Mouse (Mus musculus) heart, embryonic 16.5 days (tissue): ENCODE data around the gene Plxna4. TPM values are rescaled to one million over a fixed set of nuclear protein-coding genes. Genes with fewer than 3 reads are reported as not detected.
A peak's percentile ranks its signal among the peaks of the same experiment; 100 is the strongest.
"Not testable (repeated sequence)": the region's sequence is repeated elsewhere in the genome, so short reads cannot be mapped to it uniquely, and the experiment has no call there.

Experiments
- ATAC-seq: fragments of 200-750 bp; cut with Nextera tagmentation; replicated peaks from 2 replicates; pipeline ENCODE4 v1.8.0; 2017; ENCODE audit warnings: moderate number of reproducible peaks; ENCODE audit not compliant: insufficient read depth, low FRiP score; ENCODE audit errors: extremely low read depth
- H3K27ac ChIP-seq: fragments of 300-500 bp; sonication (generic); 2 replicates; pipeline ENCODE4 v1.5.1; 2014; ENCODE audit warnings: mild to moderate bottlenecking, low read length, control low read depth, moderate library complexity
- H3K27me3 ChIP-seq: fragments of 300-500 bp; sonication (generic); 2 replicates; pipeline ENCODE4 v1.6.1; 2014; ENCODE audit warnings: low read length, mixed read lengths; ENCODE audit not compliant: control insufficient read depth, insufficient read depth
- H3K36me3 ChIP-seq: fragments of 300-500 bp; sonication (generic); 2 replicates; pipeline ENCODE4 v1.6.1; 2014; ENCODE audit not compliant: control insufficient read depth, insufficient read depth
- H3K4me1 ChIP-seq: fragments of 300-500 bp; sonication (generic); 2 replicates; pipeline ENCODE4 v1.6.1; 2014; ENCODE audit warnings: low read length, mixed read lengths; ENCODE audit not compliant: control insufficient read depth, insufficient read depth
- H3K4me2 ChIP-seq: fragments of 300-500 bp; sonication (generic); 2 replicates; pipeline ENCODE4 v1.6.1; 2014; ENCODE audit warnings: low read depth, mild to moderate bottlenecking, control low read depth, low read length
- H3K4me3 ChIP-seq: fragments of 300-500 bp; sonication (generic); 2 replicates; pipeline ENCODE4 v1.5.1; 2014; ENCODE audit warnings: mild to moderate bottlenecking, control low read depth, low read length
- H3K9ac ChIP-seq: fragments of 300-500 bp; sonication (generic); 2 replicates; pipeline ENCODE4 v1.6.1; 2014; ENCODE audit warnings: low read length, control low read depth
- H3K9me3 ChIP-seq: fragments of 300-500 bp; sonication (generic); replicated peaks from 2 replicates; pipeline ENCODE4 v1.6.1; 2016; ENCODE audit warnings: low read length; ENCODE audit not compliant: control insufficient read depth
- WGBS: fragments of 180-500 bp; shearing (Covaris S2); extraction: QIAGEN DNeasy Blood & Tissue Kit; methylation state at CpG from one replicate; pipeline ENCODE4 v1.1.7; 2014; 5-methylcytosine and 5-hydroxymethylcytosine counted together
- polyA plus RNA-seq: library from polyadenylated mRNA; unstranded; fragments of >200 nt; fragmentation: Nextera tagmentation; extraction: Ambion mirVana; gene quantifications from 2 replicates; pipeline ENCODE4 v1.2.1, GENCODE M21; 2015

Plxna4 gene
- polyA plus RNA-seq, 1 experiment from 2014 or later, result 3.7 TPM

- H3K36me3 ChIP-seq, H3K27me3 ChIP-seq, H3K4me2 ChIP-seq, H3K9ac ChIP-seq, ATAC-seq, H3K27ac ChIP-seq, H3K4me3 ChIP-seq, H3K9me3 ChIP-seq: not testable (repeated sequence)
- 91% methylated on average over 1 of the region's 1 CpGs for WGBS
- peaks cover 11% of the 10 kb centered on the region for H3K4me1 ChIP-seq
Observed at GRCm38 (mm10) chr6:32501186-32501585, 86.8 kb downstream of the Plxna4 start.

DNA sequence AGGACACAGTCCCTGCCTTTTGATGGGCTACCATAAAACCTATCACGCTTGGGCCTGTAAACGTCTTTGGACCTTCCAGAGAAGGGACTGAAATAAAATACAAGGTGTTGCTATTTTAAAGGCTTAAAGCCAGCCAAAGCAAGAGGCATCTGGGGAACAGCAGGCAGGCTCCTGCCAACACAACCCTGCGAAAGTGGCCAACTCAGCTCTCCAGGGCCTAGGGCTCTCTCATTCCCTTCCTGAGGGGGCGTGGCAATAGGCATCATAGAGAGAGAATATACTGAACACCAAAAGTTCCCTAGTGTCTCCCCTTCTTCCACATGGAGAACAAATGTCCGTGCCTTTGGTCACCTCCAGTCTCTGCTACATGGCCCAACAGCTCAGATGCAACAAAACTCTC is 89.9 kb downstream of the Plxna4 start:
- H3K4me2 ChIP-seq, result no peak overlapping the region
- H3K27ac ChIP-seq, result peak overlapping the region; percentile 40
- WGBS, result 66% methylated on average over 5 of the region's 5 CpGs
- H3K4me1 ChIP-seq, result peaks cover 19% of the 10 kb centered on the region
- ATAC-seq, result no peak
- no peak overlapping the region for H3K4me3 ChIP-seq
- no peaks in the 10 kb centered on the region for H3K9me3 ChIP-seq
- H3K36me3 ChIP-seq, result no peaks in the 10 kb centered on the region
- no peaks in the 10 kb centered on the region for H3K27me3 ChIP-seq
- no peak overlapping the region for H3K9ac ChIP-seq

- no peak overlapping the region for H3K27ac ChIP-seq
- no peaks in the 10 kb centered on the region for H3K36me3 ChIP-seq
- peaks cover 20% of the 10 kb centered on the region for H3K4me1 ChIP-seq
- WGBS, result 77% methylated on average over 4 of the region's 4 CpGs
- H3K9me3 ChIP-seq, result no peaks in the 10 kb centered on the region
- ATAC-seq, result no peak
- no peak overlapping the region for H3K4me2 ChIP-seq
- no peaks in the 10 kb centered on the region for H3K27me3 ChIP-seq
- H3K4me3 ChIP-seq, result no peak overlapping the region
- no peak overlapping the region for H3K9ac ChIP-seq
Observed at GRCm38 (mm10) chr6:32496109-32496508, 91.9 kb downstream of the Plxna4 start.

GRCm38 (mm10) chr6:32495532-32495931 is 92.5 kb downstream of the Plxna4 start:
- Histone ChIP-seq H3K9me3 (no peaks in the 10 kb centered on the region), H3K36me3 (no peaks in the 10 kb centered on the region), H3K27me3 (no peaks in the 10 kb centered on the region), H3K4me3 (no peak overlapping the region), H3K4me1 (peaks cover 20% of the 10 kb centered on the region), H3K27ac (no peak overlapping the region), H3K9ac (no peak overlapping the region), H3K4me2 (no peak overlapping the region)
- 95% methylated on average over 2 of the region's 2 CpGs for WGBS
- ATAC-seq, result no peak

DNA sequence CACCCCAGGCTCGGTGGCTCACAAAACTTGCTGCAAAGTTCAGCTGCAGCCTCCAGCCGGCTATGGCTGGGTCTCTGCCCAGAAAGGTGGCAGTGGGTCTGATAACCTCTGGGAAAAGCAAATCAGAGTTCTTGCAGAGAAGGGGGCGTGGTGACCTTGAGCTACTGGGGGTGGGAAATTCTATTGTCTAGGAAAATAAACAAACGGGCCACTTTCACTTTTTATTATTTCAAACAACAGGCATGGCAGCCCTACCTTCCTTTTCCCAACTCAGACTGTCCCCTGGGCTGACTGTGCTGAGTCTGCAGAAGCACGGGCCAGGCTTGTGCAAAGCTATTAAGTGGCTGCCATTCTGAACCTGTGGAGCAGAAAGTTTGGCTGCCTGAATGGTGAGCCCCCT is 94.4 kb downstream of the Plxna4 start:
- Histone ChIP-seq H3K36me3 (no peaks in the 10 kb centered on the region), H3K4me2 (peak overlapping the region; percentile 59), H3K9ac (peak overlapping the region; percentile 62), H3K27me3 (no peaks in the 10 kb centered on the region), H3K27ac (peak overlapping the region; percentile 90), H3K9me3 (no peaks in the 10 kb centered on the region), H3K4me3 (peak overlapping the region; percentile 29), H3K4me1 (peaks cover 19% of the 10 kb centered on the region)
- WGBS, result 14% methylated on average over 5 of the region's 5 CpGs
- ATAC-seq, result peak; percentile 77

- Histone ChIP-seq H3K36me3 (no peaks in the 10 kb centered on the region), H3K4me1 (peaks cover 18% of the 10 kb centered on the region), H3K9me3 (no peaks in the 10 kb centered on the region), H3K9ac (no peak overlapping the region), H3K4me3 (no peak overlapping the region), H3K4me2 (no peak overlapping the region), H3K27ac (no peak overlapping the region), H3K27me3 (no peaks in the 10 kb centered on the region)
- ATAC-seq, result no peak
- WGBS, result 56% methylated on average over 3 of the region's 3 CpGs
Observed at GRCm38 (mm10) chr6:32487121-32487520, 100.9 kb downstream of the Plxna4 start.

DNA sequence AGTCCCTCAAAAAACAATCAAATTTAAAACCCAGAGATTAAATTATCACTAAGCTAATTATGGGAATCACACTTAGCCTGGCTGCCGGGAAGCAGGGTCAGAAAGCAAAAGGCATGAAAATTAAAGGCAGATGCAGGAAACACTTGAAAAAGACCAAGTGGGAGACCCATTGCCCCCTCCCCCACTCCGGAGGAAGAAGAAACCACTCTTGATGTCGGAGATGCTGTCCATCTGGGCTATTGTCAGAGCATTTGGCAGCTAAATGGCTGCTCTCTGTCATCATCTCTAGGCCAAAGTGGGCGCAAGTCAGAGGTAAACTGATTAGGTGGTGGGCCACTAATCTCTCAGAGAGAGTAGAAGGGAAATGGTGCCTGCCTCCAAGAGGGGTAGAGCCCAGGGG is 105.5 kb downstream of the Plxna4 start:
- H3K4me2 ChIP-seq, result no peak overlapping the region
- no peaks in the 10 kb centered on the region for H3K27me3 ChIP-seq
- no peak overlapping the region for H3K4me3 ChIP-seq
- WGBS, result 43% methylated on average over 4 of the region's 4 CpGs
- H3K4me1 ChIP-seq, result peaks cover 63% of the 10 kb centered on the region
- no peaks in the 10 kb centered on the region for H3K9me3 ChIP-seq
- H3K27ac ChIP-seq, result no peak overlapping the region
- no peak for ATAC-seq
- no peaks in the 10 kb centered on the region for H3K36me3 ChIP-seq
- H3K9ac ChIP-seq, result no peak overlapping the region

DNA sequence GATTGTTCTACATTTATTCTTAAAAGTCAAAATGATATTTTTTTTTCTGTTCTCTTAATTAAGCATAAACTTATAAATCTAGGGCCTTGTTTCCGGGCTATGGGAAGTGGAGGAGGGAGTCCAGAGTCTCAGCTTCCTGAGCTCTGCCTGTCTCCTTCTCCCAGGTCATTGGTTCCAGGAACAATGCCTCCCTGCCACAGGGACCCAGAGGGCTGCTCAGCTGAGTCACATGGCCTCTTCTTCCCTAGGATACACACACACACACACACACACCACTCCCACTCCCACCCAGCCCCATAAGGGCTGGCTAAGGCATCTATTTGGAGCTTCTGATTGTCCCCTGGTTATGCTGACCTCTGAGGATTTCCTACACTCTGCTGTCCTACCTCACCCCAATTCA is 107.3 kb downstream of the Plxna4 start:
- Histone ChIP-seq H3K9me3 (no peaks in the 10 kb centered on the region), H3K36me3 (no peaks in the 10 kb centered on the region), H3K27ac (peak overlapping the region; percentile 96), H3K4me3 (no peak overlapping the region), H3K27me3 (no peaks in the 10 kb centered on the region), H3K4me1 (peaks cover 80% of the 10 kb centered on the region), H3K9ac (no peak overlapping the region; the same call in 1 of the 2 replicates), H3K4me2 (no peak overlapping the region)
- WGBS, result 54% methylated on average over 1 of the region's 1 CpGs
- ATAC-seq, result no peak

- no peaks in the 10 kb centered on the region for H3K9me3 ChIP-seq
- peak overlapping the region; percentile 44 for H3K4me2 ChIP-seq
- H3K4me3 ChIP-seq, result no peak overlapping the region
- no peaks in the 10 kb centered on the region for H3K36me3 ChIP-seq
- 46% methylated on average over 2 of the region's 2 CpGs for WGBS
- no peaks in the 10 kb centered on the region for H3K27me3 ChIP-seq
- H3K27ac ChIP-seq, result peak overlapping the region; percentile 96
- peaks cover 83% of the 10 kb centered on the region for H3K4me1 ChIP-seq
- peak overlapping the region; percentile 49 for H3K9ac ChIP-seq
- ATAC-seq, result no peak
Observed at GRCm38 (mm10) chr6:32479765-32480164, 108.2 kb downstream of the Plxna4 start.
